Mouse (Mus musculus): Measurements from ENCODE around the gene Gstk1.

DNA sequence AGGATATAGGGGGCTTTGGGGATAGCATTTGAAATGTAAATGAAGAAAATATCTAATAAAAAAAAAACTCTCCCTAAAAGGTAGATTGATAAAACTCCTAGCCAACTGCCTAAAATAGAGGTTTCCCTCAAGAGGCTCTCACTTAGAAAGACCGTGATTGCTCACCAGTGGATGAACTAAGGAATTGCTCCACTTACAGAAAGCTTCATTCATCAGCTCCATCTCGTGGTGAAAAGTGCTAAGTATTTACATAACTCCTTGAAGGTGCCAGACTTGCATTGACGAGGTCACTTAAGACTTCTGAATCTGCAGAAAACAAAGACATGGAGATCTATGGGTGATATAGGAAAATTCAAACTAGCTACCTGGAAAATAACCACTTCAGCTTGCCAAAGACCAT, 48.0 kb upstream of the Gstk1 start:
- 0 out of 2 replicates have a peak, but pooled peaks have one; percentile 1 for TF ChIP-seq CTCF (IDR thresholded peaks at IDR 0.05; ENCODE audit: low read depth)
- no peak for TF ChIP-seq EP300 (IDR thresholded peaks at IDR 0.05; ENCODE audit: low read depth)

Measured in heart, postnatal 0 days (tissue).